Mouse (Mus musculus) CH12.LX (cell line): ENCODE measurements around the gene Mpp1. TPM values are rescaled to one million over a fixed set of nuclear protein-coding genes. Genes with fewer than 3 reads are reported as not detected.

ENCODE experiments used
- DNase-seq: peaks from one replicate; pipeline ENCODE4 v3.0.0-alpha.2; 2013; ENCODE audit errors: extremely low read depth
- H3K27ac ChIP-seq: 2 replicates; pipeline ENCODE4 v1.5.1; 2012; ENCODE audit warnings: low read depth, mild to moderate bottlenecking, control low read depth, moderate library complexity; ENCODE audit not compliant: insufficient read depth
- H3K27me3 ChIP-seq: replicated peaks from 2 replicates; pipeline ENCODE3; 2012; ENCODE audit warnings: inconsistent platforms
- H3K36me3 ChIP-seq, 2 experiments: replicated peaks in 1 of 2; 2 replicates each; pipeline versions ENCODE3 to v1.6.1; 2012; ENCODE audit warnings: inconsistent platforms in 1 of 2, low read length in 1 of 2, mild to moderate bottlenecking in 1 of 2, mixed read lengths in 1 of 2, moderate library complexity in 1 of 2; ENCODE audit not compliant: control insufficient read depth in 1 of 2, insufficient read depth in 1 of 2
- H3K4me1 ChIP-seq, 2 experiments: 2 replicates each; pipeline ENCODE4 v1.6.1; 2012; ENCODE audit warnings: inconsistent platforms in 1 of 2, moderate library complexity in 1 of 2; ENCODE audit not compliant: insufficient read depth in 2 of 2, control insufficient read depth in 1 of 2
- H3K4me2 ChIP-seq: 2 replicates; pipeline ENCODE4 v1.6.1; 2012; ENCODE audit warnings: low read depth, mild to moderate bottlenecking, control low read depth; ENCODE audit not compliant: poor library complexity, insufficient read depth, severe bottlenecking
- H3K4me3 ChIP-seq, 3 experiments: fragments of 150-350 bp in 1 of 3; sonication (generic) in 1 of 3; replicated peaks in 1 of 3; 2 replicates each; pipeline versions ENCODE3 to v1.5.1; 2011 to 2012; ENCODE audit warnings: low read depth in 2 of 3, low read length in 2 of 3, mild to moderate bottlenecking in 2 of 3, moderate library complexity in 2 of 3, control low read depth in 1 of 3, improper control_type of control experiment in 1 of 3, inconsistent platforms in 1 of 3, mixed read lengths in 1 of 3; ENCODE audit not compliant: poor library complexity in 1 of 3
- H3K79me2 ChIP-seq: replicated peaks from 2 replicates; pipeline ENCODE4 v1.6.1; 2012; ENCODE audit warnings: mild to moderate bottlenecking, moderate library complexity; ENCODE audit not compliant: control insufficient read depth, poor library complexity, insufficient read depth, severe bottlenecking; ENCODE audit errors: extremely low read depth
- H3K9ac ChIP-seq: 2 replicates; pipeline ENCODE4 v1.6.1; 2012; ENCODE audit warnings: low read depth, mild to moderate bottlenecking, control low read depth, moderate library complexity; ENCODE audit not compliant: insufficient read depth
- H3K9me3 ChIP-seq: replicated peaks from 2 replicates; pipeline ENCODE3; 2012; ENCODE audit warnings: low read length, inconsistent platforms, mixed read lengths
- BHLHE40 ChIP-seq: IDR thresholded peaks from 2 replicates; pipeline ENCODE4 v1.6.1; 2011; ENCODE audit warnings: mild to moderate bottlenecking, low read depth, low read length, improper control_type of control experiment
- CHD1 ChIP-seq: IDR thresholded peaks from 2 replicates; pipeline ENCODE4 v1.6.1; 2012; ENCODE audit warnings: low read depth, low read length, improper control_type of control experiment, inconsistent platforms
- CTCF ChIP-seq, 2 experiments: IDR thresholded peaks in 1 of 2; conservative IDR thresholded peaks in 1 of 2; 2 replicates each; pipeline ENCODE4 v1.5.1; 2011 to 2012; ENCODE audit warnings: low read depth in 2 of 2, low read length in 2 of 2, improper control_type of control experiment in 1 of 2, inconsistent platforms in 1 of 2, mild to moderate bottlenecking in 1 of 2, moderate library complexity in 1 of 2
- ELF1 ChIP-seq: IDR thresholded peaks from 2 replicates; pipeline ENCODE4 v1.6.1; 2014; ENCODE audit warnings: low read depth, mild to moderate bottlenecking, inconsistent platforms, low read length, improper control_type of control experiment
- GABPA ChIP-seq: IDR thresholded peaks from 2 replicates; pipeline ENCODE4 v1.6.1; 2012; ENCODE audit warnings: low read depth, low read length, improper control_type of control experiment, inconsistent platforms; ENCODE audit not compliant: insufficient replicate concordance
- HCFC1 ChIP-seq: IDR thresholded peaks from 2 replicates; pipeline ENCODE4 v1.6.1; 2012; ENCODE audit warnings: low read depth, mild to moderate bottlenecking, inconsistent platforms, low read length, improper control_type of control experiment
- IRF4 ChIP-seq: IDR thresholded peaks from 2 replicates; pipeline ENCODE4 v1.6.1; 2014; ENCODE audit warnings: low read depth, mild to moderate bottlenecking, inconsistent platforms, low read length, improper control_type of control experiment
- JUN ChIP-seq: IDR thresholded peaks from 2 replicates; pipeline ENCODE4 v1.6.1; 2011; ENCODE audit warnings: low read depth, mild to moderate bottlenecking, low read length, improper control_type of control experiment, moderate library complexity; ENCODE audit not compliant: insufficient read depth
- MEF2A ChIP-seq: IDR thresholded peaks from 2 replicates; pipeline ENCODE4 v1.6.1; 2014; ENCODE audit warnings: low read depth, mild to moderate bottlenecking, inconsistent platforms, low read length, improper control_type of control experiment, borderline replicate concordance
- MXI1 ChIP-seq: IDR thresholded peaks from 2 replicates; pipeline ENCODE4 v1.6.1; 2011; ENCODE audit warnings: mild to moderate bottlenecking, low read depth, low read length, improper control_type of control experiment
- MYC ChIP-seq: IDR thresholded peaks from 2 replicates; pipeline ENCODE4 v1.6.1; 2011; ENCODE audit warnings: low read depth, mild to moderate bottlenecking, improper control_type of control experiment, low read length
- NELFE ChIP-seq: IDR thresholded peaks from 2 replicates; pipeline ENCODE4 v1.6.1; 2011; ENCODE audit warnings: low read depth, low read length, improper control_type of control experiment
- NRF1 ChIP-seq: IDR thresholded peaks from 2 replicates; pipeline ENCODE4 v1.6.1; 2014; ENCODE audit warnings: low read depth, mild to moderate bottlenecking, inconsistent platforms, low read length, improper control_type of control experiment, moderate library complexity
- PAX5 ChIP-seq: IDR thresholded peaks from 2 replicates; pipeline ENCODE4 v1.6.1; 2012; ENCODE audit warnings: low read length, inconsistent platforms, mixed read lengths
- POLR2A ChIP-seq: IDR thresholded peaks from 2 replicates; pipeline ENCODE4 v1.6.1; 2011; ENCODE audit warnings: low read depth, mild to moderate bottlenecking, improper control_type of control experiment, low read length
- RAD21 ChIP-seq: IDR thresholded peaks from 2 replicates; pipeline ENCODE4 v1.6.1; 2011; ENCODE audit warnings: low read depth, mild to moderate bottlenecking, low read length, improper control_type of control experiment, moderate library complexity
- SMC3 ChIP-seq: IDR thresholded peaks from 2 replicates; pipeline ENCODE4 v1.6.1; 2011; ENCODE audit warnings: low read depth, low read length, improper control_type of control experiment
- TBP ChIP-seq: conservative IDR thresholded peaks from 2 replicates; pipeline ENCODE4 v1.6.1; 2011; ENCODE audit warnings: low read depth, low read length, improper control_type of control experiment
- TCF12 ChIP-seq: IDR thresholded peaks from 2 replicates; pipeline ENCODE4 v1.6.1; 2014; ENCODE audit warnings: low read depth, mild to moderate bottlenecking, inconsistent platforms, low read length, improper control_type of control experiment
- USF1 ChIP-seq: IDR thresholded peaks from 2 replicates; pipeline ENCODE4 v1.6.1; 2014; ENCODE audit warnings: low read depth, mild to moderate bottlenecking, inconsistent platforms, low read length, improper control_type of control experiment
- USF2 ChIP-seq: conservative IDR thresholded peaks from 2 replicates; pipeline ENCODE4 v1.6.1; 2011; ENCODE audit warnings: low read depth, low read length, improper control_type of control experiment
- ZMIZ1 ChIP-seq: IDR thresholded peaks from 2 replicates; pipeline ENCODE4 v1.6.1; 2012; ENCODE audit warnings: low read depth, mild to moderate bottlenecking, inconsistent platforms, low read length, improper control_type of control experiment
- dilution Hi-C: fragments of 300-500 bp; cut with MboI; formaldehyde crosslinking; loops from 2 replicates; pipeline ENCODE4 v1.14.3; 2020; ENCODE audit warnings: low sequenced_read_pairs; ENCODE audit not compliant: extremely low pct_unique_long_range_greater_than_20kb, extremely low pct_ligation_motif_present
- in situ Hi-C: fragments of 300-500 bp; cut with MboI; formaldehyde crosslinking; loops from 3 replicates; pipeline ENCODE4 v1.14.3; 2019; ENCODE audit warnings: low sequenced_read_pairs, low pct_ligation_motif_present, low pct_unique_long_range_greater_than_20kb, mixed read lengths
- polyA plus RNA-seq: library from polyadenylated mRNA; unstranded; fragments of >175 nt; gene quantifications from 2 replicates; pipeline ENCODE4 v1.2.1, GENCODE M21; 2012; ENCODE audit warnings: low read depth; ENCODE audit not compliant: insufficient read length
- total RNA-seq, 2 experiments: library from RNA; depleted of rRNA; stranded (reverse); fragments of 300-350 nt in 1 of 2; fragments of >200 nt in 1 of 2; gene quantifications; 2 replicates each; pipeline ENCODE4 v1.2.3; 2012 to 2014

The Mpp1 gene
- total and polyA plus RNA-seq, 3 experiments, result 10.8 to 30.0 (median 22.2) TPM

DNA sequence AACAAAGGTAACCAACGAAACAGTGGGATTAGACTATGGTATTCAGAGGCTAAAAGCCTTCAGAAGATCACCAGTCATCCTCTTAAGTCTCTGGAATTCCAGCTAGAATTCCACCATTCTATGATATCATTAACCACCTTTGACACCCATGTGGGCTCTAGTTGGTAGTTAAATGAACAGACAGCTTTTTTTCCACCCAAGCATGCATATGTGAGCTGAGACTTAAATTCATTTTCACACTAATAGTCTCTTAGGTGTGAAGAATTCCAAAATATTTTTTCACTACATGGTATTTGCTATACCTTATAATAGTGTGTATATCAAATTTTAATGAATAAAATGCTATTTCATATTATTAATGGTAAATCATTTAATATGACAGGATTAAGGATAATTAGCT lies 32.9 kb upstream of the Mpp1 start, which contains the start of gene Smim9:
Gene Smim9, minus strand, starts transcription at position 101 of the 400 bp plus-strand sequence.
- no peak for DNase-seq
- no peak within 1 kb of the TSS for H3K4me3 ChIP-seq
- peaks cover 0 to 10% of the 10 kb centered on the region in 2 experiments; a peak in 2 of 4 replicates for H3K4me1 ChIP-seq
- no peaks in the 10 kb centered on the region for H3K9me3 ChIP-seq
- H3K79me2 ChIP-seq, result no peaks in the 10 kb centered on the region
- no peaks in the 10 kb centered on the region for H3K27me3 ChIP-seq
- no peak within 1 kb of the TSS for H3K27ac ChIP-seq
- no peak for TF ChIP-seq MEF2A
- no peaks in the 10 kb centered on the region for H3K36me3 ChIP-seq
- dilution Hi-C loops (no loop called here), in situ Hi-C loops (no loop called here)
- H3K4me2 ChIP-seq, result no peak within 1 kb of the TSS
- H3K9ac ChIP-seq, result no peak within 1 kb of the TSS

DNA sequence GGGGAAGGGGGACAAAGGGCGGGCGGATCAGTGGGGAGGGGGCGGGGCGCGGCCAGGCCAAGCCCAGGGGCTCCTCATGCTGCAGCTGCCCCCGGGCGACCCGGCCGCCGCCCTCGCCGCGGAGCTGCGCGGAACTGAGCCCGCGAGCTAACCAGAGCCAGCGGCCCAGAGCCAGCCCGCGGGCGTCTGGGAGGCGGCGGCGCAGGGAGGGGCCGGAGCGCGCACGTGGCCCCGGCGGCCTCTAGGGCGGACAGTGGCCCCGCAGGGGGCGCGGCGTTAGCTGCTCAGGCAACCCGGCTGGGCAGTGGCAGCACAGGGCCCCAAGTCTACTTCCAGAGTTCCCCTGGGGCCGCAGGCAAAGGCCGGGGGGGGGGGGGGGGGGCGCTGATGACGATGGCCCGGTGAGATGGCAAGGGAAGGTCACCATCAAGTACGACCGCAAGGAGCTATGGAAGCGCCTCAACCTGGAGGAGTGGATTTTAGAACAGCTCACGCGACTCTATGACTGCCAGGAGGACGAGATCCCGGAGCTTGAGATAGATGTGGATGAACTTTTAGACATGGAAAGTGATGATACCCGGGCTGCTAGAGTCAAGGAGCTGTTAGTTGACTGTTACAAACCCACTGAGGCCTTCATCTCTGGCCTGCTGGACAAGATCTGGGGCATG lies 24.9 kb upstream of the Mpp1 start:
- dilution Hi-C loops, result no loop called here
- DNase-seq, result no peak
- Histone ChIP-seq H3K27ac (no peak overlapping the region), H3K9me3 (no peaks in the 10 kb centered on the region), H3K79me2 (no peaks in the 10 kb centered on the region), H3K4me3 (no peak overlapping the region), H3K4me2 (no peak overlapping the region), H3K4me1 (no peaks in the 10 kb centered on the region), H3K36me3 (no peaks in the 10 kb centered on the region), H3K27me3 (no peaks in the 10 kb centered on the region), H3K9ac (no peak overlapping the region)
- in situ Hi-C loops, result no loop called here
- TF ChIP-seq SMC3 (no peak), BHLHE40 (0 out of 2 replicates have a peak, but pooled peaks have one; percentile 24), USF1 (peak; percentile 13; the same call in 1 of the 2 replicates)

DNA sequence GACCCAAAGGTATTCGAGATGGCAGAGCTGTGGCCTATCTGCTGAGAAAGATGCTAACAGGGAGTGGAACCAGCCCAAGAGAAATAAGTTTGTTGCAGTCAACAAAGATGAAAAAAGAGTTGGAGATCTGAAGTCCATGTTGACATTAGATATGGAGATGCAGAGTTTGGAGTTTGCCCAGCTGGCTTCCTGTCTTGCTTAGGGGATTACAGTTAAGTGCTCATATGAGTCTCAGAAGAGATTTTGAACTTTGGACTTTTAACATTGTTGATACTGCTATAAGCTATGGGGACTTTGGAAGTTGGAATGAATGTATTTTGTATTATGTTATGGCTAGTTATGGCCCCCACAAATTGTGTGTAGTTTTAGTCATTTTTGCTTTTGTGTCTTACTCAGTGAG lies 21.4 kb upstream of the Mpp1 start:
- in situ Hi-C loops, result no loop called here
- no peak overlapping the region for H3K9ac ChIP-seq
- H3K27ac ChIP-seq, result no peak overlapping the region
- no peak overlapping the region for H3K4me3 ChIP-seq
- no peaks in the 10 kb centered on the region for H3K27me3 ChIP-seq
- dilution Hi-C loops, result no loop called here
- H3K79me2 ChIP-seq, result no peaks in the 10 kb centered on the region
- H3K4me2 ChIP-seq, result no peak overlapping the region
- no peaks in the 10 kb centered on the region for H3K9me3 ChIP-seq
- no peak for DNase-seq
- H3K4me1 ChIP-seq, result no peaks in the 10 kb centered on the region
- TF ChIP-seq ZMIZ1, result no peak
- TF ChIP-seq IRF4, result no peak
- no peak for TF ChIP-seq TBP
- TF ChIP-seq NRF1, result no peak
- TF ChIP-seq MYC, result no peak
- TF ChIP-seq CTCF (conservative IDR thresholded peaks at IDR 0.05 in 1 of 2, IDR thresholded peaks at IDR 0.05 in 1 of 2; ENCODE audit: low read depth in 2 of 2, low read length in 2 of 2), result no peak
- TF ChIP-seq POLR2A, result no peak
- no peak for TF ChIP-seq RAD21
- TF ChIP-seq GABPA, result no peak
- no peak for TF ChIP-seq MXI1
- TF ChIP-seq HCFC1, result no peak
- no peak for TF ChIP-seq SMC3
- TF ChIP-seq CHD1, result no peak
- TF ChIP-seq ELF1, result no peak
- TF ChIP-seq TCF12, result no peak
- no peak for TF ChIP-seq JUN
- TF ChIP-seq PAX5, result no peak
- no peak for TF ChIP-seq NELFE
- TF ChIP-seq USF2, result no peak
- no peaks in the 10 kb centered on the region for H3K36me3 ChIP-seq
